13 mouse cellular contexts compared by ENCODE assay signal in genomic region chr6:48411193-48412092, GRCm38 (mm10). TPM values are rescaled to one million over a fixed set of nuclear protein-coding genes. Genes with fewer than 3 reads are reported as not detected.
A peak's percentile ranks its signal among the peaks of the same experiment; 100 is the strongest.
DNase-seq lines count a peak whose midpoint lies in the region; ATAC-seq lines count a peak whose summit lies in the region.
"Had no signal": no experiment of that assay in that cellular context is flagged by ENCODE, and none has a peak within 500 bp of the region (broad histone marks: within the 10 kb centered on the region; RNA-seq: fewer than 3 reads in every experiment).

No protein-coding gene starts in this region.

- DNase-seq in gastrocnemius, adult 18-20 months (ENCODE audit: low spot score), result peak; percentile 64
- no peak for DNase-seq in gastrocnemius, postnatal 25 days
- DNase-seq in adrenal gland, postnatal 14 days, result peak; percentile 66
- peak; percentile 3 for DNase-seq in embryonic facial prominence, embryonic 10.5 days (ENCODE audit: low spot score)
- DNase-seq in ovary, adult 18-20 months (ENCODE audit: low spot score), result no peak
- no peak for DNase-seq in layer of hippocampus, adult 18-20 months (ENCODE audit: low spot score in 2 of 2)
- DNase-seq in gastrocnemius, postnatal 4 days (ENCODE audit: low spot score in 2 of 2), result no peak
- DNase-seq: layer of hippocampus, adult 9-11 months had no signal

- H3K27ac ChIP-seq in embryonic facial prominence, embryonic 10.5 days (replicated peaks), result no peak overlapping the region
- peak overlapping the region; percentile 84 for H3K27ac ChIP-seq in intestine, embryonic 15.5 days
- H3K27ac ChIP-seq: limb, embryonic 15.5 days had no signal

- H3K4me3 ChIP-seq in embryonic facial prominence, embryonic 10.5 days, result no peak overlapping the region
- H3K4me3 ChIP-seq in intestine, embryonic 15.5 days (replicated peaks), result no peak overlapping the region
- H3K4me3 ChIP-seq: erythroblast, embryonic 14.5 days; limb, embryonic 15.5 days had no signal

- ATAC-seq in intestine, embryonic 15.5 days, result peak; percentile 91

- H3K9me3 ChIP-seq in embryonic facial prominence, embryonic 10.5 days, result no peaks in the 10 kb centered on the region
- no peaks in the 10 kb centered on the region for H3K9me3 ChIP-seq in intestine, embryonic 15.5 days
- H3K9me3 ChIP-seq: limb, embryonic 15.5 days had no signal

- H3K4me1 ChIP-seq in embryonic facial prominence, embryonic 10.5 days, result no peaks in the 10 kb centered on the region
- 0 out of 2 replicates have a peak, but pooled peaks cover 7% of the 10 kb centered on the region for H3K4me1 ChIP-seq in intestine, embryonic 15.5 days (replicated peaks)
- H3K4me1 ChIP-seq: limb, embryonic 15.5 days had no signal

- H3K9ac ChIP-seq in intestine, embryonic 15.5 days, result no peak overlapping the region
- H3K9ac ChIP-seq: limb, embryonic 15.5 days had no signal

- H3K27me3 ChIP-seq in embryonic facial prominence, embryonic 10.5 days (replicated peaks; ENCODE audit: low read depth, poor library complexity, severe bottlenecking), result no peaks in the 10 kb centered on the region
- no peaks in the 10 kb centered on the region for H3K27me3 ChIP-seq in intestine, embryonic 15.5 days (replicated peaks)
- H3K27me3 ChIP-seq: limb, embryonic 15.5 days had no signal

- 0 out of 2 replicates have a peak overlapping the region, but pooled peaks have one; percentile 3 for H3K4me2 ChIP-seq in intestine, embryonic 15.5 days (replicated peaks)
- H3K4me2 ChIP-seq: limb, embryonic 15.5 days had no signal

- WGBS in embryonic facial prominence, embryonic 10.5 days, result 94% methylated on average over 6 of the region's 6 CpGs
- WGBS in intestine, embryonic 15.5 days, result 75% methylated on average over 6 of the region's 6 CpGs

- peaks cover 100% of the 10 kb centered on the region for H3K36me3 ChIP-seq in embryonic facial prominence, embryonic 10.5 days (replicated peaks)
- peaks cover 48% of the 10 kb centered on the region for H3K36me3 ChIP-seq in intestine, embryonic 15.5 days

RNA-seq across cellular contexts. Expression of gene Krba1, which starts 16.1 kb away (rescaled TPM):
- total RNA-seq in gastrocnemius, adult 18-20 months (2021), result 10 to 100 TPM; 15.9 to 18.3 TPM
- 10 to 100 TPM; 14.5 to 15.9 TPM for total RNA-seq in gastrocnemius, postnatal 25 days (2021)
- total RNA-seq in adrenal gland, postnatal 14 days (2021), result 26.3 and 30.5 TPM in 2 replicates
- 25.4 and 26.5 TPM in 2 replicates for polyA plus RNA-seq in embryonic facial prominence, embryonic 10.5 days (2016; fragmentation: Nextera tagmentation; extraction: Ambion mirVana)
- polyA plus RNA-seq in intestine, embryonic 15.5 days (2015; fragmentation: Nextera tagmentation; extraction: Ambion mirVana), result 14.2 and 17.5 TPM in 2 replicates
- total RNA-seq in layer of hippocampus, adult 18-20 months (2021), result 10 to 100 TPM; 35.9 to 41.6 TPM
- 10 to 100 TPM; 16.6 to 19.7 TPM for total RNA-seq in gastrocnemius, postnatal 4 days (2021)

RNA-seq across cellular contexts. Expression of gene Zfp467, which starts 34.2 kb away (rescaled TPM):
- total RNA-seq in gastrocnemius, adult 18-20 months (2021), result 10 to 100 TPM; 50.1 to 57.1 TPM
- total RNA-seq in gastrocnemius, postnatal 25 days (2021), result 10 to 100 TPM; 22.4 to 34.1 TPM
- 41.5 and 42.1 TPM in 2 replicates for total RNA-seq in adrenal gland, postnatal 14 days (2021)
- 12.8 and 16.8 TPM in 2 replicates for polyA plus RNA-seq in embryonic facial prominence, embryonic 10.5 days (2016; fragmentation: Nextera tagmentation; extraction: Ambion mirVana)
- polyA plus RNA-seq in intestine, embryonic 15.5 days (2015; fragmentation: Nextera tagmentation; extraction: Ambion mirVana), result 17.2 and 18.4 TPM in 2 replicates
- total RNA-seq in layer of hippocampus, adult 18-20 months (2021), result 10 to 100 TPM; 22.3 TPM
- 10 to 100 TPM; 14.3 to 19.7 TPM for total RNA-seq in gastrocnemius, postnatal 4 days (2021)

RNA-seq across cellular contexts. Expression of gene Sspo, which starts 36.6 kb away (rescaled TPM):
- total RNA-seq in gastrocnemius, adult 18-20 months (2021), result under 1 TPM; 0.19 to 0.71 TPM
- total RNA-seq in gastrocnemius, postnatal 25 days (2021), result under 1 TPM; 0.24 to 0.38 TPM
- 2.6 TPM in 2 replicates for total RNA-seq in adrenal gland, postnatal 14 days (2021)
- polyA plus RNA-seq in embryonic facial prominence, embryonic 10.5 days (2016; fragmentation: Nextera tagmentation; extraction: Ambion mirVana), result 0.71 and 1.2 TPM in 2 replicates
- polyA plus RNA-seq in intestine, embryonic 15.5 days (2015; fragmentation: Nextera tagmentation; extraction: Ambion mirVana), result 0.54 and 1.1 TPM in 2 replicates
- under 1 TPM; 0.56 to 0.74 TPM for total RNA-seq in layer of hippocampus, adult 18-20 months (2021)
- total RNA-seq in gastrocnemius, postnatal 4 days (2021), result under 1 TPM; 0.34 to 0.44 TPM
- total RNA-seq: hematopoietic stem cell, adult 5-6 weeks; megakaryocyte progenitor cell, adult 5-6 weeks had no signal
- polyA plus RNA-seq: erythroblast, embryonic 14.5 days had no signal

Comparison
In these comparisons a context has a peak if more than half of its experiments do, and no peak if none do; other contexts are left out.
1. DNase-seq: peak in gastrocnemius, adult 18-20 months (single experiment), adrenal gland, postnatal 14 days (single experiment) and embryonic facial prominence, embryonic 10.5 days (single experiment); none in gastrocnemius, postnatal 25 days (single experiment), ovary, adult 18-20 months (single experiment), layer of hippocampus, adult 18-20 months (0 of 2) and gastrocnemius, postnatal 4 days (0 of 2).